Comparison of ENCODE assay signal across 8 mouse cellular contexts in genomic region chr2:45112891-45113683, GRCm38 (mm10). TPM values are rescaled to one million over a fixed set of nuclear protein-coding genes. Genes with fewer than 3 reads are reported as not detected.
A peak's percentile ranks its signal among the peaks of the same experiment; 100 is the strongest.
DNase-seq lines count a peak whose midpoint lies in the region; ATAC-seq and TF ChIP-seq lines count a peak whose summit lies in the region.

No protein-coding gene starts in this region.

- 2% methylated on average over 23 of the region's 25 CpGs for WGBS in heart, embryonic 16.5 days

- H3K4me3 ChIP-seq in embryonic fibroblast, embryonic 13.5 days (ENCODE audit: insufficient read depth, low read length), result peak overlapping the region; percentile 76
- H3K4me3 ChIP-seq in heart, embryonic 16.5 days (ENCODE audit: low read length), result peak overlapping the region; percentile 66

- H3K4me2 ChIP-seq in heart, embryonic 16.5 days (ENCODE audit: low read depth, low read length), result peak overlapping the region; percentile 74

- peak overlapping the region; percentile 92 for H3K27ac ChIP-seq in embryonic fibroblast, embryonic 13.5 days (ENCODE audit: insufficient read depth, low read length)
- peak overlapping the region; percentile 83 for H3K27ac ChIP-seq in heart, embryonic 16.5 days (ENCODE audit: low read length)

- TF ChIP-seq CTCF in embryonic fibroblast, embryonic 13.5 days (IDR thresholded peaks at IDR 0.05; ENCODE audit: borderline replicate concordance, insufficient read depth, low read length), result no peak

- no peaks in the 10 kb centered on the region for H3K9me3 ChIP-seq in heart, embryonic 16.5 days (replicated peaks; ENCODE audit: control insufficient read depth, low read length)

- no peak for ATAC-seq in heart, embryonic 16.5 days (replicated peaks; ENCODE audit: extremely low read depth, insufficient read depth, low FRiP score)

- no peaks in the 10 kb centered on the region for H3K36me3 ChIP-seq in heart, embryonic 16.5 days (ENCODE audit: control insufficient read depth, insufficient read depth)

- no peaks in the 10 kb centered on the region for H3K27me3 ChIP-seq in heart, embryonic 16.5 days (ENCODE audit: control insufficient read depth, insufficient read depth, low read length)

- H3K4me1 ChIP-seq in embryonic fibroblast, embryonic 13.5 days (ENCODE audit: control insufficient read depth, insufficient read depth, low read length), result no peaks in the 10 kb centered on the region; the same call in 1 of the 2 replicates
- peaks cover 6% of the 10 kb centered on the region; the same call in 1 of the 2 replicates for H3K4me1 ChIP-seq in heart, embryonic 16.5 days (ENCODE audit: control insufficient read depth, insufficient read depth, low read length)

- peak; percentile 41 for DNase-seq in right cerebral cortex, postnatal 14 days
- DNase-seq in right cerebral cortex, adult 18-20 months, result no peak
- DNase-seq in kidney, postnatal 14 days, result peak; percentile 65
- peak; percentile 53 for DNase-seq in lung, postnatal 14 days
- peak; percentile 78 for DNase-seq in retina, embryonic 14.5 days (ENCODE audit: low spot score)
- no peak for DNase-seq in cerebellum, adult 9-10 months

- peak; percentile 75 for TF ChIP-seq POLR2A in embryonic fibroblast, embryonic 13.5 days (IDR thresholded peaks at IDR 0.05; ENCODE audit: low read depth, low read length)

- H3K9ac ChIP-seq in heart, embryonic 16.5 days (ENCODE audit: low read length), result peak overlapping the region; percentile 98

RNA-seq across cellular contexts. Expression of gene Zeb2, which starts 4.1 kb away (rescaled TPM):
- polyA plus RNA-seq in embryonic fibroblast, embryonic 13.5 days (2011; ENCODE audit: insufficient read length, low read depth, missing spikeins), result 66.5 and 73.5 TPM in 2 replicates
- 19.9 and 25.2 TPM in 2 replicates for polyA plus RNA-seq in heart, embryonic 16.5 days (2015; fragmentation: Nextera tagmentation; extraction: Ambion mirVana)

Comparison
In these comparisons a context has a peak if more than half of its experiments do, and no peak if none do; other contexts are left out.
1. DNase-seq: peak in right cerebral cortex, postnatal 14 days (single experiment), kidney, postnatal 14 days (single experiment), lung, postnatal 14 days (single experiment) and retina, embryonic 14.5 days (single experiment); none in right cerebral cortex, adult 18-20 months (single experiment) and cerebellum, adult 9-10 months (single experiment).